Mouse (Mus musculus): Measurements from ENCODE around the gene Rsc1a1.

- TF ChIP-seq CTCF (IDR thresholded peaks at IDR 0.05; ENCODE audit: low read depth, low read length) = no peak
- TF ChIP-seq GATA1 (IDR thresholded peaks at IDR 0.05; ENCODE audit: borderline replicate concordance, low read length) = no peak
- no peak for TF ChIP-seq TAL1 (conservative IDR thresholded peaks at IDR 0.05; ENCODE audit: low read depth, low read length)
- TF ChIP-seq GATA2 (IDR thresholded peaks at IDR 0.05; ENCODE audit: borderline replicate concordance, low read depth, low read length) = no peak
Observed at GRCm38 (mm10) chr4:141645988-141646387, 39.4 kb downstream of the Rsc1a1 start.
